Mouse (Mus musculus): Measurements from ENCODE around the gene A030005L19Rik. TPM values are rescaled to one million over a fixed set of nuclear protein-coding genes. Genes with fewer than 3 reads are reported as not detected.
"Not testable (repeated sequence)": the region's sequence is repeated elsewhere in the genome, so short reads cannot be mapped to it uniquely, and the experiment has no call there.

A030005L19Rik gene
- total and polyA plus RNA-seq, 2 experiments from 2014 or later: not detected

DNA sequence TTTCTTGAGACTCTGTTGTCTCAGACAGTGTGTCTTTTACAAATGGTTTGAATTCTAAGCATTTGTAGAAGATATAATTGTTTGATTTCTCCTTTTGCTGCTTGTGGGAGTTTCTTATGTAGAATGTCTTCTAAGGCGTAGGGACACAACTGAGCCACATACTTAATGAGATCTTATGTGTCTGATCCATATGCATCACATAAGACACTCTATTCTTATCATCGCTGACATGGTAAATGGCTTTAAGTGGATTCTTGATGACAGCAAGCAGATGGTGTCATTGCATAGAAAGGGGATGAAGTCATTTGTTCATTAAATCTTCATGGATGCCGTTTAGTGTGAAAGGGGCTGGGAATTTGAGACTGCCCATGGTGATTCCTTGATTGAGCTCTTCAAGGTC, 7.2 kb upstream of the A030005L19Rik start:
- Histone ChIP-seq H3K9me3 (ENCODE audit: low read length) (no peaks in the 10 kb centered on the region), H3K4me2 (ENCODE audit: low read depth) (no peak overlapping the region), H3K9ac (no peak overlapping the region), H3K36me3 (ENCODE audit: insufficient read depth) (peaks cover 16% of the 10 kb centered on the region), H3K4me3 (ENCODE audit: low read depth, low read length) (no peak overlapping the region), H3K27ac (ENCODE audit: low read depth, low read length) (no peak overlapping the region), H3K27me3 (ENCODE audit: insufficient read depth, low read length) (no peaks in the 10 kb centered on the region), H3K4me1 (ENCODE audit: insufficient read depth) (no peaks in the 10 kb centered on the region)
- ATAC-seq (peak; percentile 63), DNase-seq (no peak)
- 37% methylated on average over 3 of the region's 3 CpGs for WGBS
- TF ChIP-seq CTCF (IDR thresholded peaks at IDR 0.05; ENCODE audit: low read depth): no peak

DNA sequence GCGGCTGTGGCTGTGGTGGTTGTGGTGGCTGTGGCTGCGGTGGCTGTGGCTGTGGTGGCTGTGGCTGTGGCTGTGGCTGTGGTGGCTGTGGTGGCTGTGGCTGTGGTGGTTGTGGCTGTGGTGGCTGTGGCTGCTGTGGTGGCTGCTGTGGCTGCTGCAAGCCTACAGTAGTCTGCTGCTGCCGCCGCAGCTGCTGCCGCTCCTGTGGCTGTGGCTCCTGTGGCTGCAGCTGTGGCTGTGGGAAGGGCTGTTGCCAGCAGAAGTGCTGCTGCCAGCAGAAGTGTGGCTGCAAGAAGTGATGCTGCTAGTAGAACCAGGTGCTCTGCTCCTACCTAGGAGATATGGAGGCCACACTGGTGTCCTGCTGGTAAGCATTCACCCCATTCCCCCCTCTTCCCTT, 309 bp downstream of the A030005L19Rik start:
- H3K9me3 ChIP-seq (ENCODE audit: low read length): not testable (repeated sequence)
- 98% methylated on average over 5 of the region's 5 CpGs for WGBS

DNA sequence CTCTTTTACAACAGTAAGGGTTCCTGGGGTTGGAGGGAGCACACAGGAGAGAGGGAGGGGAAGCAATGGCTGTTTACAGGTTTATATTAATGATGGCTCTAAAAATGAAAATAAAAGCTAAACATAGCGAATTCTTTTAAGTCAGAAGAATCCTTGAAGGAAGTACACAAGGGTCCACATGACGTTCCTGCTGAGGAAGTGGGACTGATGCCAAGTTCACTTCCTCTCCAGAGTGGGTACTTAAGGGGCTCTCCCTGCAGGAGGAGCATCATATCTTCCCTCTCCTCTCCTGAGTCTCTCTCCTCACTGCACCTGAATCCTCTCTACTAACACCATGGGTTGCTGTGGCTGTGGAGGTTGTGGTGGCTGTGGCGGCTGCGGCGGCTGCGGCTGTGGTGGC, 11.5 kb downstream of the A030005L19Rik start, which contains the start of gene A030014E15Rik:
TSS of gene A030014E15Rik (plus strand) at position 268 of the 400 bp plus-strand sequence.
- no peaks in the 10 kb centered on the region for H3K4me1 ChIP-seq (ENCODE audit: insufficient read depth)
- DNase-seq (no peak), ATAC-seq (no peak)
- WGBS: 89% methylated on average over 6 of the region's 6 CpGs
- TF ChIP-seq CTCF (IDR thresholded peaks at IDR 0.05; ENCODE audit: low read depth): no peak
- no peak within 1 kb of the TSS for H3K27ac ChIP-seq (ENCODE audit: low read depth, low read length)
- no peaks in the 10 kb centered on the region for H3K36me3 ChIP-seq (ENCODE audit: insufficient read depth)
- no peaks in the 10 kb centered on the region for H3K27me3 ChIP-seq (ENCODE audit: insufficient read depth, low read length)
- H3K4me3 ChIP-seq (ENCODE audit: low read depth, low read length): no peak within 1 kb of the TSS
- H3K9me3 ChIP-seq (ENCODE audit: low read length): no peaks in the 10 kb centered on the region
- no peak within 1 kb of the TSS for H3K9ac ChIP-seq
- H3K4me2 ChIP-seq (ENCODE audit: low read depth): no peak within 1 kb of the TSS

More for the DNA sequence above, 309 bp downstream of the A030005L19Rik start:
- H3K4me2 ChIP-seq (ENCODE audit: low read depth); H3K36me3 ChIP-seq (ENCODE audit: insufficient read depth); ATAC-seq; H3K27me3 ChIP-seq (ENCODE audit: insufficient read depth, low read length); H3K27ac ChIP-seq (ENCODE audit: low read depth, low read length); H3K4me3 ChIP-seq (ENCODE audit: low read depth, low read length); H3K4me1 ChIP-seq (ENCODE audit: insufficient read depth); DNase-seq; H3K9ac ChIP-seq: not testable (repeated sequence)

DNA sequence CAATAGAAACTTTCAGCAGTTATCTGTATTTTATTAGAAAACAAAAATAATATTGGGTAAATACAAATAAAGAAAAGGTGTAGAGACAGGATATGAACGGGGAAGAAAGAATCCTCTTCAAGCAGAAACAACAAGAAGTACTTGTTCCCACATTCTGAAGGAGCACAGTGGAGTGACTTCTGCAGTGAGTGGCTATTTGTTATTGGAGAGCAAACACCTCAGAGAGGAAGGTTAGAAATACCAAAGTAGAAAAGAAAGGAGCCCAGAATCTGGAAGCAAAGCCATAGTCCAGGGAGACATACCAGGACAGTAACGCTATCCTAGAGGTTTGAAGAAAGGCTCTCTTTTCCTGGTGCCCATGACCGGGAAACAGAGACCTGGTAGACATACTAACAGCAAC, 17.4 kb downstream of the A030005L19Rik start:
- H3K9me3 ChIP-seq (ENCODE audit: low read length); H3K4me3 ChIP-seq (ENCODE audit: low read depth, low read length); H3K27me3 ChIP-seq (ENCODE audit: insufficient read depth, low read length); H3K9ac ChIP-seq; H3K27ac ChIP-seq (ENCODE audit: low read depth, low read length); DNase-seq; ATAC-seq; H3K4me2 ChIP-seq (ENCODE audit: low read depth); H3K4me1 ChIP-seq (ENCODE audit: insufficient read depth); H3K36me3 ChIP-seq (ENCODE audit: insufficient read depth): not testable (repeated sequence)
- 96% methylated on average over 2 of the region's 3 CpGs for WGBS

- not testable (repeated sequence) for H3K4me1 ChIP-seq (ENCODE audit: insufficient read depth); ATAC-seq; H3K4me2 ChIP-seq (ENCODE audit: low read depth); H3K4me3 ChIP-seq (ENCODE audit: low read depth, low read length); DNase-seq; H3K36me3 ChIP-seq (ENCODE audit: insufficient read depth); H3K9ac ChIP-seq; H3K27ac ChIP-seq (ENCODE audit: low read depth, low read length); H3K9me3 ChIP-seq (ENCODE audit: low read length); H3K27me3 ChIP-seq (ENCODE audit: insufficient read depth, low read length)
- no CpG with 5 or more reads among the region's 6 CpGs for WGBS
These were observed 18.2 kb downstream of the A030005L19Rik start, which contains the start of gene Gm6217 for GRCm38 (mm10) chr1:82931326-82931725. Gm6217 (minus strand) TSS chr1:82931399.

- Histone ChIP-seq H3K4me3 (ENCODE audit: low read depth, low read length) (no peak overlapping the region), H3K9me3 (ENCODE audit: low read length) (no peaks in the 10 kb centered on the region), H3K27ac (ENCODE audit: low read depth, low read length) (no peak overlapping the region), H3K36me3 (ENCODE audit: insufficient read depth) (no peaks in the 10 kb centered on the region), H3K4me1 (ENCODE audit: insufficient read depth) (no peaks in the 10 kb centered on the region), H3K4me2 (ENCODE audit: low read depth) (no peak overlapping the region), H3K9ac (no peak overlapping the region), H3K27me3 (ENCODE audit: insufficient read depth, low read length) (no peaks in the 10 kb centered on the region)
- 95% methylated on average over 5 of the region's 5 CpGs for WGBS
- ATAC-seq (no peak), DNase-seq (no peak)
- TF ChIP-seq CTCF (IDR thresholded peaks at IDR 0.05; ENCODE audit: low read depth): no peak
These were observed 25.5 kb downstream of the A030005L19Rik start for GRCm38 (mm10) chr1:82938666-82939065.

GRCm38 (mm10) chr1:82942505-82942904, 29.4 kb downstream of the A030005L19Rik start:
- ATAC-seq; H3K27me3 ChIP-seq (ENCODE audit: insufficient read depth, low read length); H3K36me3 ChIP-seq (ENCODE audit: insufficient read depth); H3K9me3 ChIP-seq (ENCODE audit: low read length); H3K4me2 ChIP-seq (ENCODE audit: low read depth); H3K9ac ChIP-seq; H3K27ac ChIP-seq (ENCODE audit: low read depth, low read length); H3K4me1 ChIP-seq (ENCODE audit: insufficient read depth); H3K4me3 ChIP-seq (ENCODE audit: low read depth, low read length); DNase-seq: not testable (repeated sequence)
- WGBS: 94% methylated on average over 1 of the region's 2 CpGs

DNA sequence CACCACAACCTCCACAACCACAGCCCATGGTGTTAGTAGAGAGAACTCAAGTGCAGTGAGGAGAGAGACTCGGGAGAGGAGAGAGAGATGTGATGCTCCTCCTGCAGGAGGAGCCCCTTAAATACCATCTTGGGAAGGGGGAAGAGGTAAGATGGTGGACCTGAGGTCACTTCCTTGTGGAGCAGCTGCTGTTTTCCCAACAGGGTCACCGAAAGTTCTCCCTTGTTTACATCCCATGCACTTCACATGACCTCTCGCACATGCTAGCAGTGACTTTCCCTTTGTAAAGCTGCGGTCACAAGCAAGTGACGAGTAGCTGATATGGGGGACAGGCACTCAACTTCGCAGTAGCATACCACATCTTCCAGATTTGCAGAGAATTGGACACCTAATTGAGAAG, 30.2 kb downstream of the A030005L19Rik start, which contains the start of gene A030003K21Rik:
TSS of gene A030003K21Rik (minus strand) at position 94 of the 400 bp plus-strand sequence.
- not testable (repeated sequence) for ATAC-seq
- WGBS: no CpG with 5 or more reads among the region's 6 CpGs

DNA sequence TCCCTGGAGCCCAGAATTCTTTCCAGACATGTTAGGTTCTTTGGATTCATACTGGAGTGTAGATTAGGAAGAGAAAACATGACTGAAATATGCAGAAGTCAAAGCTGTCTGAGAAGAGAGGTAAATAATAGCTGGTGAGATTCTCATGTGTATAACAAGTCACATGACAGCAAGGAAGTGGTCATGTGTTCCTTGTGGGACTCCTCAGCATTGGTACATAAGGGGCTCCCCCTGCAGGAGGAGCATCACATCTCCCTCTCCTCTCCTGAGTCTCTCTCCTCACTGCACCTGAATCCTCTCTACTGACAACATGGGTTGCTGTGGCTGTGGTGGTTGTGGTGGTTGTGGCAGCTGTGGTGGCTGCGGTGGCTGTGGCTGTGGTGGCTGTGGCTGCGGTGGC, 32.9 kb downstream of the A030005L19Rik start:
- not testable (repeated sequence) for H3K36me3 ChIP-seq (ENCODE audit: insufficient read depth); H3K4me1 ChIP-seq (ENCODE audit: insufficient read depth); DNase-seq; H3K9me3 ChIP-seq (ENCODE audit: low read length); H3K27me3 ChIP-seq (ENCODE audit: insufficient read depth, low read length); H3K4me3 ChIP-seq (ENCODE audit: low read depth, low read length); H3K9ac ChIP-seq; H3K27ac ChIP-seq (ENCODE audit: low read depth, low read length); H3K4me2 ChIP-seq (ENCODE audit: low read depth); ATAC-seq
- 94% methylated on average over 2 of the region's 2 CpGs for WGBS

More for the DNA sequence above, 30.2 kb downstream of the A030005L19Rik start, which contains the start of gene A030003K21Rik:
- not testable (repeated sequence) for H3K9ac ChIP-seq; DNase-seq; H3K27me3 ChIP-seq (ENCODE audit: insufficient read depth, low read length); H3K9me3 ChIP-seq (ENCODE audit: low read length); H3K4me2 ChIP-seq (ENCODE audit: low read depth); H3K36me3 ChIP-seq (ENCODE audit: insufficient read depth); H3K27ac ChIP-seq (ENCODE audit: low read depth, low read length); H3K4me1 ChIP-seq (ENCODE audit: insufficient read depth); H3K4me3 ChIP-seq (ENCODE audit: low read depth, low read length)
